Mouse (Mus musculus): ENCODE results near the gene Tas1r1.
A peak's percentile ranks its signal among the peaks of the same experiment; 100 is the strongest.

Tas1r1 gene

DNA sequence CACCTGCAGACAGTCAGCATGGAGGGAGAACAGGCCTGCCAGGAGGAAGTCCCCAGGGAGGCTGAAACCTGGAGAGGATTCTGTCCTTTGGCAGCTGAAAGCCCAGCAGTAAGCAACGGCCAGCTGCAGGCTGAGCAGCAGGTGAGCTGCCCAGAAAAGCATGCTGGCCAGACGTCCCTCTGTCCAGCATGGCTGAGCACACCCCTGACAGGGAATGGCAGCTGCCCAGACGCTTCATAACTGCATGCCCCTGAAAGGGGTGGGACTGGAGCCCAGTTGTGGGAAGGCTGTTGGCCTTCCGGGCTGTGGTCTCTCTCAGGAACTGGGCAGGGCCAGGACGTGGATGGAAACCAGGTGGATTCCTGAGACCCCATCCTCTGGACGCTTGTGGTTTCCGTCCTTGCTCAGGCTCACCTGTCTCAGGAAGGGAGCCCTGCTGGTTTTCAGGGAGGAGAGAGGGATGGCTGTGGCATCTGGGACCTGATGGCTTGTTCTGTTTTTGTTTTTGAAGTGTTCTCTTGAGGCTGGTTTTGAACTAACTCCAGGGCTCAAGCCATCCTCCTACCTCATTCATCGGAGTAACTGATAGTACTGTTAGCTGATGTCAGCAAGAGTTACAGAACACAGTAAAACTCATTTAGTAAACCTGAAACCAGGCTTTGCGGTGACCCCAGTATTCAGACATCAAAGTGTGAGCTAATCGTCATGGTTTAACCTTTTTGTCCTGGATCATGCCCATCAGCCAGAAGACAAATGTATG lies at the start of gene Tas1r1:
Gene Tas1r1, minus strand, starts transcription at position 344 of the 760 bp plus-strand sequence.
- no peak for DNase-seq (ENCODE audit: low spot score)

GRCm38 (mm10) chr4:152088133-152088532 lies 49.8 kb upstream of the Tas1r1 start:
- DNase-seq (ENCODE audit: low spot score), result no peak

DNA sequence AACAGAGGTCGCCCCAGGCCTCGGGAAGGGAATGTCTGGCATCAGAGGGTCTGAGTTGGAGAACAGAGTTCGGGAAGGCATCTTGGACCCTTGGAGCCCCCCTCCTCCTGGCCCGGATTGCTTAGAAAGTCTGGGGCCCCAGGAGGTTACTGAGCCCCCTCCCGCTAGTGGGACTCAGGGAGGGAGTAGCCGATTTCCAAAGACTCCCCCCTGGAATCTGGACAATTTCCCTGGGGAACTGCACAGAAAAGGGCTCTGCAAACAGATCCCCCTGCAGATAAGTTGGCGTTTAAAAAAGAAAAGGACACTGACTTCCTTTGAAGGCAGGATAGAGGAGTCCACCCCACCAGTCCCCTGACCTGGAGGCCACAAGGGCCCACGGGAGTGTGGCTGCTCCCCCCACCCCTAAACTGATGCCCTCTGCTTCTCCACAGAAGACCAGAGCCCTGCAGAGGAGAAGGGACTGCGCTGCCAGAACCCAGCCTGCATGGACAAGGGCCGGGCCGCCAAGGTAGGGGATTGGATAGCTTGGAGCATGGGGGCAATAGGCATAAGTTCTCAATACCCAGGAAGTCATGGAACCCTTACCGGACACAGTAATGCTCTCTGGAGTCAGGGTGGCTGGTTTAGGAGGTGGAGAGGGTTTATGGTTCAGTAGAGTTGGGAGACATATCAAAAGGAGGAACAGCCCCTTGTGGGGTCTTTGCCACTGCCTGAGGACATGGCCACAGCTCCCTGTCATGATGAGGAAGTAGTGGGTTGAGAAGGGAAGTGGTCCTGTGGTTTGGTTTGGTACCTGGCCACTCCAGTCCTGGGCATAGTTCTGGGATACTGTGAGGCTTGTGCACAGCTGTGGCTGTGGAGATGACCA lies 49.1 kb upstream of the Tas1r1 start:
- DNase-seq (ENCODE audit: low spot score), result no peak

- peak; percentile 76 for DNase-seq (ENCODE audit: low spot score)
Observed at GRCm38 (mm10) chr4:152086505-152087210, 48.3 kb upstream of the Tas1r1 start.

GRCm38 (mm10) chr4:152084616-152085015 lies 46.2 kb upstream of the Tas1r1 start:
- no peak for DNase-seq (ENCODE audit: low spot score)

GRCm38 (mm10) chr4:152083611-152084220 lies 45.3 kb upstream of the Tas1r1 start:
- no peak for DNase-seq (ENCODE audit: low spot score)

- no peak for DNase-seq (ENCODE audit: low spot score)
Observed at GRCm38 (mm10) chr4:152079931-152080330, 41.6 kb upstream of the Tas1r1 start.

DNA sequence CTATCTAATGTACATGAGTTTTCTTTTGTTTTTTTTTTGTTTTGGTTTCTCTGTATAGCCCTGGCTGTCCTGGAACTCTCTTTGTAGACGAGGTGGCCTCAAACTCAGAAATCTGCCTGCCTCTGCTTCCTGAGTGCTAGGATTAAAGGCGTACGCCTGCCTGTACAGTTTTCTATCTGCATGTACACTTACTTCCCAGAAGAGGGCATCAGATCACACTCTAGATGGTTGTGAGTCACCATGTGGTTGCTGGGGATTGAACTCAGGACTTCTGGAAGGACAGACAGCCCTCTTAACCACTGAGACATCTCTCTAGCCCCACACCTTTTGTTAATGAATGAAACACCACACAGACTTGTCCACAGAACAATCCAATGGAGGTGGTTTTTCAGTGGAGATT lies 40.9 kb upstream of the Tas1r1 start:
- no peak for DNase-seq (ENCODE audit: low spot score)

- DNase-seq (ENCODE audit: low spot score), result no peak
Observed at GRCm38 (mm10) chr4:152078105-152078530, 39.8 kb upstream of the Tas1r1 start.

- DNase-seq (ENCODE audit: low spot score), result no peak
Observed at GRCm38 (mm10) chr4:152077191-152077590, 38.8 kb upstream of the Tas1r1 start.

- DNase-seq (ENCODE audit: low spot score), result no peak
Observed at GRCm38 (mm10) chr4:152074548-152074947, 36.2 kb upstream of the Tas1r1 start.

GRCm38 (mm10) chr4:152073715-152074114 lies 35.3 kb upstream of the Tas1r1 start:
- DNase-seq (ENCODE audit: low spot score), result no peak

GRCm38 (mm10) chr4:152072655-152073054 lies 34.3 kb upstream of the Tas1r1 start:
- DNase-seq (ENCODE audit: low spot score), result no peak

DNA sequence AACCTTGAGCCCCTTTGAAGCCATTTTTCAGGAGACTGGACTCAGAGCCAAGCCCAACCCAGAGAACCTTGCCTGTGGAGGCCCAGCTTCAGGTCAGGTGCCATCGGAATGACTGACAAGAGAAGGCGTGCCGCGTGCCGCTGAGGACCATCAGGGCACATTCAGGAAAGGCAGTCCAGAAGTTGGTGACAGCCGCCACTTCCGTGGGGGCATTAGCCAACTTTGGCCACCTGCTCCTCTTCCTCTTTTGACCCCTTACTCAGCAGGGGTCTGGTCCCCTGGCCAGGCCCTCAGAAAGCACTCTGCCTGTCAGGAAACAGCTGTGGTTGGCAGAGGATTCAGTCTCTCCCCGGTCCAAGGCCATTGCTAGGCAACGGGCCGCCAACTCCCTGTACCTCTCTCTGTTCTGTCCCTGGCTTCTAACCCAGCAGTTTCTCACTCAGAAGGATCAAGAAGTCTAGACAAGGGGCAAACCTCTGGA lies 33.8 kb upstream of the Tas1r1 start, which contains the start of gene Plekhg5:
Gene Plekhg5, plus strand, starts transcription at position 378 of the 481 bp plus-strand sequence.
- DNase-seq (ENCODE audit: low spot score), result no peak

DNA sequence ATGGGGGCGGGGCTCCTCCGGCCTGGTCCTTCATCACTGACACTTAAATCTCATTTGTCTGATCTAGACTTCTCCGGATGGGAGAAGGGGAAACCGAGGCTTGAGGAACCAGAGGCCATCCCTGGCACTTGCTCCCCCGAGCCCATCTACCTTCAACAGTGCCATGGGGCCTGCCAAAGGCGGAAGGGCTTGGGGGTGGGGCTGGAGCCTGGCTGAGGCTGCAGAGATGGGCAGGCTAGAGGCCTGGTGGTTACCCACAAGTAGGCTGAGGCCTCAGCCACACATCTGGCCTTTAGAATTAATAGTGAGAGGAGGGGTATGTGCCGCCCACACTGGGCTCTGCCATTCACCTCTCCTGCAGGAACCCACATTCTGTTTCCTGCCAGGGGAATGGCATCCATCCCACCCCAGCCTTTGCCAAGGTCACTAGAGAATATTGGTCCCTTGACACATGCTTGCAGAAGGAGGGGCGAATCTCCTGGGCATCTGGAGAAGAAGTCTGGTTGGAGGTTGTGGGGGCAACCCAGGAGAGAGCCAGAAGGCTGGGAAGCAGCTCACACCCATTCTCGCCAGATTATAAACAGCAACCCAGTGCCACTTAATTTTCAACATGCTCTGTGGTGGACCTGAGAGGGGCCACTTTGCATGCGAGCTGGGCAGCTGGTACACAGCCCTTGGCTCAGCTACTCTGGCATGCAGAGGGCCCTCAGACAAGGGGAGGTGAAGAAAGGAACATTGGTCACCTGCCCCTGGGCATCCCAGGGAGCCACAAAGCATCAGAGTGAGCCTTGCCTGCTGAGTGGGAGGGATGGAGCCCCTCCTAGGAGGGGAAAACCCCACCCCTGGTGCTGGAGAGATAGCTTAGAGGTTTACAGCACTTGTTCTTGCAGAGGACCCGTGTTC lies 32.4 kb upstream of the Tas1r1 start:
- DNase-seq (ENCODE audit: low spot score), result no peak

GRCm38 (mm10) chr4:152069245-152069644 lies 30.9 kb upstream of the Tas1r1 start:
- DNase-seq (ENCODE audit: low spot score), result no peak

GRCm38 (mm10) chr4:152068166-152068724 lies 29.9 kb upstream of the Tas1r1 start:
- DNase-seq (ENCODE audit: low spot score), result no peak

- no peak for DNase-seq (ENCODE audit: low spot score)
Observed at GRCm38 (mm10) chr4:152067280-152067679, 28.9 kb upstream of the Tas1r1 start.

- peak; percentile 73 for DNase-seq (ENCODE audit: low spot score)
Observed at GRCm38 (mm10) chr4:152062390-152063110, 24.2 kb upstream of the Tas1r1 start.

GRCm38 (mm10) chr4:152044609-152045008 lies 6.2 kb upstream of the Tas1r1 start:
- peak; percentile 55 for DNase-seq (ENCODE audit: low spot score)
